In genomic region chr1:176985691-176986090, GRCm38 (mm10) we compare ENCODE assay signal across 17 mouse cellular contexts.
A peak's percentile ranks its signal among the peaks of the same experiment; 100 is the strongest.
DNase-seq lines count a peak whose midpoint lies in the region; ATAC-seq and TF ChIP-seq lines count a peak whose summit lies in the region.
"Had no signal": no experiment of that assay in that cellular context is flagged by ENCODE, and none has a peak within 500 bp of the region (broad histone marks: within the 10 kb centered on the region; RNA-seq: fewer than 3 reads in every experiment).

No protein-coding gene starts in this region.

- H3K4me1 ChIP-seq in limb, embryonic 14.5 days (ENCODE audit: control insufficient read depth, insufficient read depth, low read length) = 0 out of 2 replicates have a peak, but pooled peaks cover 5% of the 10 kb centered on the region
- peaks cover 14% of the 10 kb centered on the region for H3K4me1 ChIP-seq in limb, embryonic 10.5 days

- no peak overlapping the region for H3K4me2 ChIP-seq in limb, embryonic 14.5 days (replicated peaks; ENCODE audit: low read depth, low read length, severe bottlenecking)
- H3K4me2 ChIP-seq: embryonic facial prominence, embryonic 13.5 days; liver, embryonic 11.5 days; lung, embryonic 15.5 days had no signal

- no peaks in the 10 kb centered on the region for H3K27me3 ChIP-seq in limb, embryonic 14.5 days (ENCODE audit: control insufficient read depth, insufficient read depth, low read length)
- no peaks in the 10 kb centered on the region for H3K27me3 ChIP-seq in limb, embryonic 10.5 days (ENCODE audit: low read depth, poor library complexity, severe bottlenecking)
- H3K27me3 ChIP-seq: embryonic facial prominence, embryonic 13.5 days; lung, embryonic 15.5 days had no signal

- no peaks in the 10 kb centered on the region for H3K9me3 ChIP-seq in limb, embryonic 14.5 days (ENCODE audit: control insufficient read depth, low read length)
- H3K9me3 ChIP-seq in limb, embryonic 10.5 days (replicated peaks) = no peaks in the 10 kb centered on the region
- H3K9me3 ChIP-seq: embryonic facial prominence, embryonic 13.5 days; lung, embryonic 15.5 days had no signal

- no peak for TF ChIP-seq CTCF in brain, embryonic 14.5 days (IDR thresholded peaks at IDR 0.05; ENCODE audit: borderline replicate concordance, extremely low read depth, insufficient read depth, insufficient read length)
- no peak for TF ChIP-seq CTCF in left cerebral cortex, adult 2 months (IDR thresholded peaks at IDR 0.05)

- H3K9ac ChIP-seq in limb, embryonic 14.5 days (ENCODE audit: low read depth, low read length, severe bottlenecking) = no peak overlapping the region
- H3K9ac ChIP-seq: embryonic facial prominence, embryonic 13.5 days; lung, embryonic 15.5 days had no signal

- no peak overlapping the region for H3K27ac ChIP-seq in limb, embryonic 14.5 days (replicated peaks; ENCODE audit: low read depth, low read length)
- H3K27ac ChIP-seq in limb, embryonic 10.5 days = no peak overlapping the region
- H3K27ac ChIP-seq in left cerebral cortex, adult 2 months = peak overlapping the region; percentile 76
- H3K27ac ChIP-seq: embryonic facial prominence, embryonic 13.5 days; lung, embryonic 15.5 days had no signal

- 42% methylated on average over 6 of the region's 6 CpGs for WGBS in limb, embryonic 14.5 days
- 75% methylated on average over 6 of the region's 6 CpGs for WGBS in limb, embryonic 10.5 days

- H3K36me3 ChIP-seq in limb, embryonic 14.5 days (ENCODE audit: control insufficient read depth, insufficient read depth, low read length) = no peaks in the 10 kb centered on the region
- H3K36me3 ChIP-seq in limb, embryonic 10.5 days = no peaks in the 10 kb centered on the region
- H3K36me3 ChIP-seq: embryonic facial prominence, embryonic 13.5 days; lung, embryonic 15.5 days had no signal

- TF ChIP-seq POLR2A in limb, embryonic 14.5 days (IDR thresholded peaks at IDR 0.05; ENCODE audit: borderline replicate concordance, extremely low read depth, insufficient read depth, insufficient read length) = no peak
- TF ChIP-seq POLR2A in brain, embryonic 14.5 days (IDR thresholded peaks at IDR 0.05; ENCODE audit: borderline replicate concordance, extremely low read depth, insufficient read depth, insufficient read length, poor library complexity, severe bottlenecking) = no peak

- no peak for DNase-seq in frontal cortex, postnatal 25 days (ENCODE audit: low spot score in 2 of 2)
- peak; percentile 26 for DNase-seq in limb, embryonic 14.5 days (ENCODE audit: low spot score)
- no peak for DNase-seq in limb, embryonic 10.5 days (ENCODE audit: low spot score)
- peak; percentile 78 for DNase-seq in brain, embryonic 14.5 days (ENCODE audit: low read depth)
- DNase-seq in left cerebral cortex, adult 2 months (ENCODE audit: extremely low spot score in 1 of 2, low spot score in 2 of 2) = no peak
- no peak for DNase-seq in embryo, embryonic 10.5 days (ENCODE audit: low spot score)
- no peak for DNase-seq in ovary, adult 18-20 months (ENCODE audit: low spot score)
- DNase-seq: adrenal gland, postnatal 36 days; cerebellum, postnatal 10 days; kidney, postnatal 10 days; thymus, adult 2 months had no signal

- peak; percentile 83 for ATAC-seq in frontal cortex, adult (ENCODE audit: low TSS enrichment)
- ATAC-seq in limb, embryonic 14.5 days (ENCODE audit: low FRiP score, low read depth) = no peak
- ATAC-seq: intestine, embryonic 16.5 days; midbrain, embryonic 16.5 days had no signal

- intact Hi-C loops in left cerebral cortex, adult 2 months (cut with DNase I) = no loop called here

- H3K4me3 ChIP-seq in limb, embryonic 14.5 days (replicated peaks; ENCODE audit: low read length) = no peak overlapping the region
- H3K4me3 ChIP-seq in limb, embryonic 10.5 days = no peak overlapping the region
- H3K4me3 ChIP-seq in left cerebral cortex, adult 2 months = no peak overlapping the region
- H3K4me3 ChIP-seq: embryonic facial prominence, embryonic 13.5 days; lung, embryonic 15.5 days had no signal

Comparison
In these comparisons a context has a peak if more than half of its experiments do, and no peak if none do; other contexts are left out.
1. DNase-seq: peak in limb, embryonic 14.5 days (single experiment) and brain, embryonic 14.5 days (single experiment); none in frontal cortex, postnatal 25 days (0 of 2), limb, embryonic 10.5 days (single experiment), left cerebral cortex, adult 2 months (0 of 2), embryo, embryonic 10.5 days (single experiment) and ovary, adult 18-20 months (single experiment).